Mouse (Mus musculus) limb, embryonic 14.5 days (tissue): ENCODE measurements around the gene Pabpn1l. TPM values are rescaled to one million over a fixed set of nuclear protein-coding genes. Genes with fewer than 3 reads are reported as not detected.
A peak's percentile ranks its signal among the peaks of the same experiment; 100 is the strongest.

Experiments used
- ATAC-seq: fragments of 200-750 bp; cut with Nextera tagmentation; 2 replicates; pipeline ENCODE4 v1.8.0; 2017; ENCODE audit warnings: low read depth, moderate number of reproducible peaks, moderate TSS enrichment; ENCODE audit not compliant: low FRiP score
- DNase-seq: peaks from one replicate; pipeline ENCODE4 v3.0.0-alpha.2; 2015; ENCODE audit warnings: low spot score
- H3K27ac ChIP-seq: fragments of 300-500 bp; sonication (generic); replicated peaks from 2 replicates; pipeline ENCODE4 v1.5.1; 2014; ENCODE audit warnings: low read depth, mild to moderate bottlenecking, low read length, moderate library complexity, mixed read lengths
- H3K27me3 ChIP-seq: fragments of 300-500 bp; sonication (generic); 2 replicates; pipeline ENCODE4 v1.6.1; 2014; ENCODE audit warnings: low read length, mixed read lengths; ENCODE audit not compliant: control insufficient read depth, insufficient read depth
- H3K36me3 ChIP-seq: fragments of 300-500 bp; sonication (generic); 2 replicates; pipeline ENCODE4 v1.6.1; 2014; ENCODE audit warnings: mild to moderate bottlenecking, low read length, moderate library complexity, mixed read lengths; ENCODE audit not compliant: control insufficient read depth, insufficient read depth
- H3K4me1 ChIP-seq: fragments of 300-500 bp; sonication (generic); 2 replicates; pipeline ENCODE4 v1.6.1; 2014; ENCODE audit warnings: antibody characterized with exemption, low read length, mixed read lengths; ENCODE audit not compliant: control insufficient read depth, insufficient read depth
- H3K4me2 ChIP-seq: fragments of 300-500 bp; sonication (generic); replicated peaks from 2 replicates; pipeline ENCODE4 v1.6.1; 2014; ENCODE audit warnings: low read depth, mild to moderate bottlenecking, low read length, moderate library complexity; ENCODE audit not compliant: severe bottlenecking
- H3K4me3 ChIP-seq: fragments of 300-500 bp; sonication (generic); replicated peaks from 2 replicates; pipeline ENCODE4 v1.5.1; 2014; ENCODE audit warnings: low read length
- H3K9ac ChIP-seq: fragments of 300-500 bp; sonication (generic); 2 replicates; pipeline ENCODE4 v1.6.1; 2014; ENCODE audit warnings: mild to moderate bottlenecking, low read depth, low read length, moderate library complexity; ENCODE audit not compliant: severe bottlenecking
- H3K9me3 ChIP-seq: fragments of 300-500 bp; sonication (generic); 2 replicates; pipeline ENCODE4 v1.6.1; 2016; ENCODE audit warnings: low read length; ENCODE audit not compliant: control insufficient read depth
- POLR2A ChIP-seq: fragments of 200-500 bp; IDR thresholded peaks from 2 replicates; pipeline ENCODE4 v1.8.0; 2012; ENCODE audit warnings: inconsistent platforms, mild to moderate bottlenecking, moderate library complexity, borderline replicate concordance; ENCODE audit not compliant: insufficient read depth, insufficient read length; ENCODE audit errors: extremely low read depth
- WGBS: fragments of 180-500 bp; shearing (Covaris S2); extraction: QIAGEN DNeasy Blood & Tissue Kit; methylation state at CpG from one replicate; pipeline ENCODE4 v1.1.7; 2014; 5-methylcytosine and 5-hydroxymethylcytosine counted together
- polyA plus RNA-seq, 2 experiments: library from polyadenylated mRNA; depleted of rRNA in 1 of 2; stranded (reverse) in 1 of 2; unstranded in 1 of 2; fragments of >200 nt; fragmentation: Nextera tagmentation in 1 of 2; extraction: Ambion mirVana in 1 of 2; gene quantifications; 2 replicates each; pipeline versions ENCODE4 v1.2.1 to v1.2.3; 2012 to 2014

The Pabpn1l gene
- polyA plus RNA-seq, 2 experiments: 0.05 TPM; not detected in 1

GRCm38 (mm10) chr8:122618660-122619378, 3.7 kb downstream of the Pabpn1l start:
- ATAC-seq (no peak), DNase-seq (no peak)
- Histone ChIP-seq H3K36me3 (peaks cover 8% of the 10 kb centered on the region; the same call in 1 of the 2 replicates), H3K4me3 (no peak overlapping the region), H3K9ac (no peak overlapping the region), H3K4me2 (no peak overlapping the region), H3K4me1 (peaks cover 7% of the 10 kb centered on the region), H3K9me3 (no peaks in the 10 kb centered on the region), H3K27me3 (no peaks in the 10 kb centered on the region), H3K27ac (no peak overlapping the region)
- WGBS: 80% methylated on average over 6 of the region's 6 CpGs
- TF ChIP-seq POLR2A: no peak

GRCm38 (mm10) chr8:122617947-122618546, 4.5 kb downstream of the Pabpn1l start:
- H3K9me3 ChIP-seq: no peaks in the 10 kb centered on the region
- peaks cover 8% of the 10 kb centered on the region; the same call in 1 of the 2 replicates for H3K36me3 ChIP-seq
- no peak overlapping the region for H3K27ac ChIP-seq
- H3K9ac ChIP-seq: no peak overlapping the region
- H3K4me2 ChIP-seq: no peak overlapping the region
- ATAC-seq (no peak), DNase-seq (peak; percentile 82)
- H3K4me1 ChIP-seq: peaks cover 7% of the 10 kb centered on the region
- TF ChIP-seq POLR2A: no peak
- no peaks in the 10 kb centered on the region for H3K27me3 ChIP-seq
- 22% methylated on average over 5 of the region's 7 CpGs for WGBS
- H3K4me3 ChIP-seq: no peak overlapping the region

- no peak overlapping the region for H3K9ac ChIP-seq
These were observed 6.2 kb downstream of the Pabpn1l start for GRCm38 (mm10) chr8:122616181-122616905.

DNA sequence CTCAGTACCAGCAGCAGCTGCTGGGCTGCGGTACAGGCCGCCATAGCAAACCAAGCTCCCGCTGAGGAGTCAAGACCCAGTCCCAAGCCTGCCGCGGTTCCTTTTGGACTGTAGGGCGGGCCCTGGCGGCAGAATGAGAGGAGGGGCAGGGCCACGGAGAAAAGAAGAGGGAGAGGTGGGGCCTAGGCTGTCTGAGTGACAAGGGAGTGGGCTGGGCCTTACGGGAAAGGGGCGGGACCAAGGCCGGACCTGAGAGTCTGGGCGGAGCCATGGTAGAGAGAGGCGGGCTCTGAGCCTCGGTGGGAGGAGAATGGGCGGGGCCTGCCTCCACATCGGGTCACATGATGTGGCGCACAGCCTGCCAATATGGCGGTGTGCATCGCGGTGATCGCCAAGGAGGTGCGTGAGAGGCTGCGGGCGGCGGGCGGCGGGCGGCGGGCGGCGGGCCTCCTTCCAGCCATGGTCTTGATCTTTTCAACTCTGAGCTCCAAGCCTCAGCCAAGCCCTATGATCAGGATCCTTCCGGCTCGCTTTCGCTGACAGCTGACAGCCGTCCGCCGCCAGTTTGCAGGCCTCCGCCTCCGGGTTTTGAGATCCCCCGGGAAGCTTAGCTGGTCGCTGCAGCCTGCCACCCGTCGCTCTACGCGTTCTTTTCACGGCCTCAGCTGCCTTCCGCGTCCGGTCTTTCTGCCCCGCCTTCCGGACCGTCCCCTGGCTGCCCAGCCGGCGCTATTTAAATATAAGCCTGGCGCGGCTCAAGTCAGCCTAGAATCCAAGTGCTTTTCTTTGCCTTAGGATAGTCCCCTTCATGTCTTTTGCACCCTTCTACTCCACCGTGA, 11.0 kb downstream of the Pabpn1l start, which contains the start of the genes Galns and Trappc2l:
Galns (minus strand) TSS at position 169 of the 839 bp plus-strand sequence.
Trappc2l (plus strand) TSS at position 346 of the 839 bp plus-strand sequence.
- Histone ChIP-seq H3K4me1 (peaks cover 17% of the 10 kb centered on the region), H3K9ac (peak within 1 kb of the TSS; percentile 69), H3K27ac (peak within 1 kb of the TSS; percentile 52; the same call in 1 of the 2 replicates), H3K27me3 (no peaks in the 10 kb centered on the region), H3K36me3 (peaks cover 8% of the 10 kb centered on the region; the same call in 1 of the 2 replicates), H3K4me2 (peak within 1 kb of the TSS; percentile 87), H3K4me3 (peak within 1 kb of the TSS; percentile 76), H3K9me3 (no peaks in the 10 kb centered on the region)
- ATAC-seq: peak; percentile 98
- WGBS: under 1% methylated on average over 45 of the region's 57 CpGs
- DNase-seq: peak; percentile 99
- 0 out of 2 replicates have a peak, but pooled peaks have one; percentile 53 for TF ChIP-seq POLR2A

More at GRCm38 (mm10) chr8:122616181-122616905, 6.2 kb downstream of the Pabpn1l start:
- Histone ChIP-seq H3K9me3 (no peaks in the 10 kb centered on the region), H3K27me3 (no peaks in the 10 kb centered on the region), H3K4me2 (no peak overlapping the region), H3K4me1 (peaks cover 15% of the 10 kb centered on the region), H3K36me3 (peaks cover 8% of the 10 kb centered on the region; the same call in 1 of the 2 replicates), H3K27ac (peak overlapping the region; percentile 58; the same call in 1 of the 2 replicates), H3K4me3 (no peak overlapping the region)
- WGBS: 53% methylated on average over 9 of the region's 9 CpGs
- TF ChIP-seq POLR2A: no peak
- DNase-seq (peak; percentile 59), ATAC-seq (peak; percentile 17; the same call in 1 of the 2 replicates)
